Mouse (Mus musculus) neutrophil, adult 65 days (primary cell): Measurements from ENCODE around the gene Sh3yl1. TPM values are rescaled to one million over a fixed set of nuclear protein-coding genes. Genes with fewer than 3 reads are reported as not detected.

Experiments used
- total RNA-seq: library from RNA; stranded (reverse); gene quantifications from 2 replicates; pipeline ENCODE4 v1.2.4, GENCODE M21; 2023

The Sh3yl1 gene
- 1.9 and 2.5 TPM in 2 replicates for total RNA-seq

DNA sequence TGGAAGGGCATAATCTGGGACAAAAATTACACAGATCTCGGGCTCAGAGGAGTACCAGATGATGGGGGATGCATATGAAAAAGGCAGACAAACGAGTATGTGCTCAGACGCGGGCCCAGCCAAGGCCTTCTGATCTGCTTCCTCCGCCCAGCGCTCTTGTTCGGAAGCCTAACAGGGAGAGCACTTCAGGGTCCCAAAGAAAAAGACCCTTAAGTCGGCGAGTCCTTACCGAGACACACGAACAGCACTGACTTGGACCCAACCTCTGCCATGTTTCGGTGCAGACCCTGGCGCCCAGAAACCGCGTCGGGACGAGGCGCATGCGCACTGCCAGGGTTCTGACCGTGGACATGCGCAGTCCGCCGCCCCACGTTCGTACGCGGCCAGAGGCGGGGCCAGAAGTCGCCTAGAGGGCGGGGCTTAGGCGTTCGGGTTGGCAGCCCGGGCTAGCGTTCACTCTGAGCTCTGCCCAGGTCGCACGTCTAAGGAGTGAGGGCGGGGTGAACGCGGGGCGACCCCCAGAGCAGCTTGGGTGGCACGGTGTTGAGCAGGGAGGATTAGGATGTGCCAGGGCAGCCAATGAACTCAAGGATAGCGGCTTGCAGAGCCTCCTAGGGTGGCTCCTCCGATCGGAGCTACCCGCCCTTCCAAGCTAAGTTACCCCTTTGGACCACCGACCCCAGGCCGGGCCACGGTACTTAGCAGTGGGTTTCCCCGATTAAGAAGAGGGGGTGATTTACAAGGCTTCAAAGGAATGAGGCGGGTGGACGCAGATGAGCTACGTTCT, at the start of gene Sh3yl1, which contains the start of gene Acp1:
Gene Sh3yl1, plus strand, starts transcription at position 408 of the 787 bp plus-strand sequence.
Gene Acp1, minus strand, starts transcription at position 329 of the 787 bp plus-strand sequence.

DNA sequence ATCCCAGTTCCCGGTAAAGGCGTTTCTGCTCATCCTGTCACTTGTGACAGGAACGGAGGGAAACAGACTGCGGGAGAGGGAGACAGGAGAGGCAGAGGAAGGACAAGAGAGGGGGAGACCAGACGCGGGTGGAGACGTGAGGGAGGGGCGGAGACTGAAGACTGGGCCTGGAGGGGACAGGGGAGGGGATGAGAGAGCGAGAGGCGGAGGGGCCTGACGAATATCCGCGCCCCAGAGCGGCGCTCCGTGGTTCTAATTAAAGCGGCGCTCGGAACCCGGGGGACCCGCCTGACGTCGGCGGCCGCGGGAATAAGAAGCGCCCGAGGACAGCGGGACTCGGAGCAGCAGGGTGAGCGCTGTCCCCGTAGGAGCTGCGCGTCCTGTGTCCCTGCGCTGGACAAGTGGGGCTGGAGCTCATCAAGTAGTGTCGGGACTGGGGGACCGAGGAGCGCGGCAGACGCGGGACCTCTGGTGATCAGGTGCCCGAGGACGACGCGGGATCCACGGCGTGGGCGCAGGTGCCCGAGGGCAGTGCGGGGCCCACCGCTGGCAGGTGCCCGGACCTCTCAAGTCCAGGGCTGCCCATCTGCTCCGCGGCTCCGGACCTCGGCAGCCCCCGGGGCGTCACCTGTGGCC, 27.4 kb upstream of the Sh3yl1 start, which contains the start of gene Alkal2:
Gene Alkal2, plus strand, starts transcription at position 337 of the 636 bp plus-strand sequence.

Other genes starting within 250 kb of the Sh3yl1 start
- gene Alkal2, start 27.3 kb upstream of the Sh3yl1 start, total RNA-seq = not detected in 2 replicates
- gene Acp1, start 79 bp upstream of the Sh3yl1 start, total RNA-seq = 16.5 and 20.1 TPM in 2 replicates
- gene Fam110c, start 162.2 kb downstream of the Sh3yl1 start, total RNA-seq = not detected in 2 replicates